Mouse (Mus musculus): Measurements from ENCODE around the gene Rdh1.
"Not testable (repeated sequence)": the region's sequence is repeated elsewhere in the genome, so short reads cannot be mapped to it uniquely, and the experiment has no call there.

Rdh1 gene

DNA sequence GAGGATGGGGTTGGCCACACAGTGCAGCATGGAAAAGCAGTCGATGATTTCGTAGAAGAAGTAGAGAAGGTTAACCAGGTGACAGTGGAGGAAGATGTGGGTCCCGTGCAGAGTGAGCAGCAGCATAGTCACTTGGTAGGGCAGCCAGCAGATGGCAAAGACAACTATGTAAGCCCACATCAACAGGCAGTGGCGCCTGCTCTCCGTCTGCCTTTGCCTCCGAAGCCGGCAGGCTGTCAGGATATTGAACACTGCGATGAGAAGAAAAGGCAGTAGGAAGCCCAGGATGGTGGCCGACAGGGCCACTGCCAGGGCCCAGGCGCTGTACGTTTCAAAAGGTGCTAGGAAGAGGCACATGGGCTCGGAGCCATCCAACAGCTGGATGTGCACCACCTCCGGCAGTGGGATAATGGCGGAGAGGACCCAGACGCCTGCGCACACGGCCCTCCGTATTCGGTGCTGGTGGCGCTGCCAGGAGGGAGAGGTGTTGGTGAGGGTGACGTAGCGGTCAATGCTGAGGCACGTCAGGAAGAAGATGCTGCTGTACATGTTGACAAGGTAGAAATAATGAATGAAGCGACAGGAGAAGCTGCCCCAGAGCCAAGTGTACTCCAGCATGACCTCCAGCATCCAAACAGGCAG is 9.3 kb upstream of the Rdh1 start:
- DNase-seq, result no peak

DNA sequence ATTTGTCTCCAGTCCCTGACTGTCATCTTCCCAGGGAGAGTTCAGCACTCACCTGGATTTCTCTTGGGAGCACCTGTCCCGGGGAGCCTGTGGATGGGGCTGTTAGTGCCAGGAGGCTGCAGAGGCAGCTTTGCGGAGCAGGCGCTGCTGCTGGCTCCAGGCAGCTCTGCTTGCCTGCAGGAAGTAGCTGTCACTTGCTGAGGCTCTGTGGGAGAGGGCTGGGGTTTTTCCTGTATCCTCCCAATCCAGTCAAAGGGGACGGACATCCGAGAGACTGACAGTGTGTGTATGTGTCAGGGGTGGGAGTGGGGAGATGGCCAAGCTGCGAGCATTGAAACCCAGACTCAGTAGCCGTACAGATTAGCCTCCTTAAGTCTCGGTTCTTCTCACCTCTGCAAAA is 8.0 kb upstream of the Rdh1 start, which contains the start of gene Gpr182:
Gene Gpr182 (minus strand): TSS at position 185 of the 400 bp plus-strand sequence.
- DNase-seq, result no peak

DNA sequence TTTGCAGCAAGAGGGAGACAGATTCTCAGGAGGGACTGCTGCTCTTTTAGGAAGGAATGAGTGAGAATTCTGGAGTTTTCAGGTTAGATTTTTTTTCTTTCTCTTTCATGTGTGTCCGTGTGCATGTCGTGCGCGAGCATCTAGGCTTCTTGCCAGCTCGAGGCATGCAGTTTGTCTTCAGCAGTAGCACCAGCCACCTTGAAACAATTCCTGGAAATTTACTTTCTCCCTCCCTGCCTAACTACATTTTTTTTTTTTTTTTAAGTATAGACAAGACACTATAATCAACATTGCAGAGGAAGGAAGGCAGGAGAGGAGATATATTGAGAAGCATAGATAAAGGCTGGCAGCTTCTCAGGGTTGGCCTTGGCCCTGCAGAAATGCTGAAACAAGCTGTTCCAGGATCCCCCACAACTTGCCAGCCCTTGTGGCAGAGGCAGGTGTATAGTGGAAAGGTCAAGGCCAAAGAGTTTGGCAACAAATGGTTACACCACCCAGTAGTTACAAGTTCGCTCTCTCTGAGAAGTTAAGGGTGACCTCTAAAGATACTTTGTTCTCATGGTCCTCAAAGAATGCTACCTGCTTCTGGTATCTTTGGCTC is 4.9 kb upstream of the Rdh1 start:
- no peak for DNase-seq

DNA sequence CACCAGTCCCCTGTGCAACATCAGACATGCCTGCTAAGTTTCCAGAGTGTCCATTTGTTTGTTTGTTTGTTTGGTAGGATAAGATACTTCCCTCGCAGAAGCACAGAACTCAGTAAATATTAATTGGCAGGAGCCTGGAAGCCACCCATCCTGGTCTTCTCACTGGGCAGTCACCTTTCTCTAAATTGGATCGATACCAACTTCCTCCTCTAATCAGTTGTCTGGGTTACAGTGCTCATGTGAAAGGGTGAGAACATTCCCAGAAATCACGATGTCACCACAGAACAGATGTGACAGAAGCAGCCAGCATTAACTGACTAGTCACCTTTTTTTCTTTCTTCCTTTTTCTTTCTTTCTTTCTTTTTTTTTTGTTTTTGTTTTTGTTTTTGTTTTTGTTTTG is 4.3 kb upstream of the Rdh1 start:
- DNase-seq, result no peak

DNA sequence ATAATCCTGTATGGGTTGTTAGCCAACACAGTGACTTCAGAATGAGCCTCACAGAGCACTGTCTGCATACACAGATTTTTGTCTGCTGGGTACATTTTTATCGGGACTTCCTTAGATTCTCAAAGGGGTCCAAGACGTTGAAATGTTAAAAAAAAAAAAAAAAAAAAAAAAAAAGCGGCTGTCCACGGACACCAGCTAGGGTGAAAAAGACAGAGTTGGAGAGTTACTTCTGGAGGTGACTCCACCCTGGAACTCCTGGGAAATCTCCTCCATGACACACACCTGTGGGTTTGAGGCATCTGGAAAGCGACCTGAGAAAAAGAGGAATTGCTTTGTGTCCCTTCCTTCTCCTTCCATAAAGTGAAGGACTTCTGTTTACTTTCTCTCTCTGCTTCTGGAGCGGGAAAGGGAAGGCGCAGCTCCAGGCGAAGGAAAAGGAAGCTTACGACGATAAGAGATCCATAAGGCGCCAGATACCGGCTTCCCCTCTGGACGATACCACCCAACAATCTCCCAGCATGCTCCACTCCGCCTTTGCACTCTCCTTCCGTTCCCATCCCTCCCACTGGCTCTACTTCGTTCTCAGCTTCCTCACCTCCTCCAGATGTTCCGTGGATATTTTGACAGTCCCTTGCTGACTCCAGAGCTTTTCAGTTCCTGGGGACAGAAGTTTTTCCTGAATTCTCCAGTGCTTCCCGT is 3.6 kb upstream of the Rdh1 start:
- no peak for DNase-seq

DNA sequence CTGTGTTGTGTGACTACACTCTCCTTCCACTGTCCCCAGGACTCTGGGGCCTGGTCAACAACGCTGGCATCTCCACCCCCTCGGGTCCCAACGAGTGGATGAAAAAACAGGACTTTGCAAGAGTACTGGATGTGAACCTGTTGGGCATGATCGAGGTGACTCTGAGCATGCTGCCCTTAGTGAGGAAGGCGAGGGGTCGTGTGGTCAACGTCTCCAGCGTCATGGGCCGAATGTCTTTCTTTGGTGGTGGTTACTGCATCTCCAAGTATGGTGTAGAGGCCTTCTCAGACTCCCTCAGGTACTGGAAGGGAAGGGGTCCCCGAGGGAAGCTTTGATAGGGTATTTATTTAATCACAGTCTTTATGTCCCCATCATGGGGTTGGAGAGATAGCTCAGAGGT is 3.4 kb downstream of the Rdh1 start:
- not testable (repeated sequence) for DNase-seq

DNA sequence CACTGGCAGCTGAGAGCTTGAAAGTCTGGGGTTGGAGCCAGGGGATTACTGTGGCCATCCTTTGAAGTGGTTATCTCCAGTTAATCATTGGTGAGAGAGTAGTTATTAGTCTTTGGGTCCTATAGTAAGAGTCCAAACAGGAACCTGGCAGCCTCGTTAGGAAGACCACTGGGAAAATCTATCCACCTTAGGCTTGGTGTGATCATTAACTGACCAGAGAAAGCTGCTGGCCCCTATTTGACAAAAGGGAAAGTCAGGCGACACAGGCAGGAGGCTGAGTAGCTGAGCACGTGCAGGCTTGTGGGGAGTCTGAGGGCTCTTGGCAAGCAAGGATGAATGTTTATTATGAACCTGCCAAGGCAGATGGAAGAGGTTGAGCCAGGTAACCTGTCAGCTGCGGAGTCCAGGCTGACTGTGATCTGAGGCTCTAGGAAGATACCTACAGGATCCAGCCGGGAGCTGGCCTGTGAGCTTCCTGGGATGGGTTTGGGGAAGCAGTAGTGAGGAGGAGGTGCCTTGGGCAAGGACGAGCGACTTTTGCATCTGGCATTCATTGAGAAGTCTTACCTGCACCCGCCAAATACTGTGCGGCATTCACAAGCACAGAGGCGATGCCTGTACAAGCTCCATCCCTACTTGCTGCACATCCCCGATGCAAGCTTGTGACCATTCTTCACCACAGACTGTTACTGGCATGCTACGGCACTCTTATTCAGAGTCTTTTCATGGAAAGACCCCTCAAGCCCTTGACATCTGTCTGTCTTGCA is 4.6 kb downstream of the Rdh1 start:
- no peak for DNase-seq

DNA sequence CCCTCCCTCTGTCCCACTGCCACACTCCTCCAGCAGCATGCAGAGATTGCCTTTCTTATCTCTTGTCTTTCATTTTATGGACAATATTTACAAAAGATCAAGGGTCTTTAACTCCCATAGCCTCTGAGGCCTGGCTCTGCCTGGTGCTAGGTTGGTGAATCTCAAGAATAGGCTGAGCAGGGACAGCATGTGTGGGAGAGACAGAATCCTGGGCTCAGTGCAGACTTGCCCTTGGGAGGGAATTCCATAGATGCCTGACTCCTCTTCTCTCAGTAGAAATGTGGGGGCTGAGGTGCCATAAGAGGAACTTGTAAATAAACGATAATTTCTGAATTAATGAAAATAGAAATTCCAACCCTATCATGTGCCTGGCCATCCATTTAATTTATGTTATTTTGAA is 7.0 kb downstream of the Rdh1 start:
- no peak for DNase-seq

DNA sequence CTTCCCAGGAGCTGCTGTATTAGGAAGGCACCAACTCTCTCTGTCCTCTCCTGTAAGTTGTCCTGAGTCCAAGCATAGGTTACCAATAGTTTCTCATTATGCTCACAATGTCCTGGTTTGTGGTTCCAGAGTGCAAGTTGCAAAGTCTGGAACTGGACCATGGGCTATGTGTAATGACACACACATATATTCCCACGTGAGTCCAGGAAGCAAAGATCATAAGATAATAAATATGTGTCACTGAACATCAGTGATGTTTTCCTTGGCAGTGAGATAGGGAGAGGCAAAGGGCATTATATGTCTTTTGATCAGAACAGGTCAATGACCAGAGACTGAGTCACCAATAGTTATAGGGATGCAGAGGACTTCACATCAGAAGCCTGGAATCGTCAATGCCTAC is 16.5 kb downstream of the Rdh1 start, which contains the start of gene Rdh9:
Gene Rdh9 (plus strand): TSS at position 376 of the 400 bp plus-strand sequence.
- no peak for DNase-seq

DNA sequence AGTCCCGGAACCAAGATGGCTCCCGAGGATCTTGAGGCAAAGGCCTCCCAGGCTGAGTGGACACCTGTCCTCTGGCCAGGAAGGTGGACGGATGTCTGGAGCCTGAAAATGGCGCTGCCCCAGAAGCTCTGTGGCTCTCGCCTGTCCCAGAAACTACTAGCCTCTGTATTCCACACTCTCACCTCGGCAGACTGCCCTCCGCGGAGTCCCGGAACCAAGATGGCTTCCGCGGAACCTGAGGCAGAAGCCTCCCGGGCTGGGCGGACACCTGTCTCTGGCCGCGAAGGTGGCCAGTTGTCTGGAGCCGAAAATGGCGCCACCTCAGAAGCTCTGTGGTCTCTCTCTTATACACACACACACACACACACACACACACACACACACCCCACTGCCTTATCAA is 22.8 kb downstream of the Rdh1 start:
- not testable (repeated sequence) for DNase-seq

DNA sequence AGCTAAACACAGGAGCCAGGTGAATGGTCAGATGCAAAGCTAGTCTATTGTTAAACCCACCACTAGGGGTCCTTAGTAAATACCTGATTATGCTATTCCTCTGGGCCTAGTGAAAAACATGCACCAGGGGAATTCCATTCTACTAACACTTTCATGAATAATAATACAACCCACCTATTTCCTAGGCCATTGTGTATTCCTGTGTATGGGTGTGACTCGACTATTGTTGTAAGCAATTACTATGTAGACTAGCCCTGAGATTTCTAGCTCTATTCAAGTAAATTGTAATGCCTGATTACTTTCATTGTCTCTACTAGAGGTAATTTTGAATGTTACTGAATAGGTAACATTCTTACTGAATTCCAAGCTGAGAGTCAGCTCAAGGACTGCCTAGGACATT is 25.9 kb downstream of the Rdh1 start:
- DNase-seq, result not testable (repeated sequence)

DNA sequence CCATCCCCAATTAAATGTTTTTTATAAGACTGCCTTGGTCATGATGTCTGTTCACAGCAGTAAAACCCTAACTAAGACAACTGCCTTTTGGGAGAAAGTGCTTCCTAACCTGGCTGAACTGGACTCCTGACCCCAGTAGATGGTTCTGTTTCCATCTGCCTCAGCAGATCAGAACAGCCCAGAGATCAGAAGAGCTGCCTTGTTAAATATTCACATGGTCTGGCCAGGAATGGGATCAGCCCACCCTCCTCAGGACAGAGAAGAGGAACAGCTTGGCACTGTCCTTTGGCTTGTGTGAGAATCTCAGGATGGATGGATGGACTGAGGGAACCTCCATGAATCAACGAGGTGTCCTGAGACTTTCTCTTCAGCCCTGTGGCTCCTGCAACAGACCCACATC is 39.8 kb downstream of the Rdh1 start:
- DNase-seq, result no peak

DNA sequence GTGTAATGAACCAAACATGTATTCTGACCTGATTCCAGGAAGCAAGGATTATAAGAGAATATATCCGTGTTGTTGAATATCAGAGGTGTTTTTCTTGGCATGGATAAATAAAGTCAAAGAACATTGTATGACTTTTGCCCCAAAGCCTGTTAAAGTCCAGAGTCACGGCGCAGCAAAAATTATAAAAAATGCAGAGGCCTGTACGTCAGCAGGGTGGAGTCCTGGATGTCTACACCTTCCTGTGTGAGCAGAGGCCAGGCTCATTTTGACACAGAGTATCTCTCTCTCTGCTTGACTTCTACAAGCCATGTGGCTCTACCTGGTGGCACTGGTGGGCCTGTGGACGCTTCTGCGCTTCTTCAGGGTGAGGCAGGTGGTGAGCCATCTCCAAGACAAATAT is 41.4 kb downstream of the Rdh1 start, which contains the start of gene Rdh16:
Gene Rdh16 (plus strand): TSS at position 262 of the 400 bp plus-strand sequence.
- DNase-seq, result no peak

DNA sequence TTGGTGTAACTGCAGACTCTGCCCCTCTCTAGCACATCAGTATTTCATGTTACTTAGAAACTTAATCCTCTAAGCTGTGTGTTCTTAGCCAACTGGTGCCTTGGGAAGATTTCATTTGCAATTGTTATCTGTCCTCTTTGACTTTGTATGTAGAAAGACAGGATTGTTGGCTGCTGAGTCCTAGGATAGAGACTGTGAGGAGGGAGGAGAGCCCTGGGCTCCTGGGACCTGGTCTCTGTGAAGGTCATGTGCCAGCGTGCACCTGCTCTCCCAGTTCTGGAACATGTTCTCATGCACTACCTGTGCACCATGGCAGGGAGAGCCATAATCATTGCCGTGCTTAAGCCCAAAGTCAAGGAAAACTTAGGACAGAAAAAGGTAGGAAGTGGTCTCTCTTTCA is 42.1 kb downstream of the Rdh1 start:
- DNase-seq, result no peak

DNA sequence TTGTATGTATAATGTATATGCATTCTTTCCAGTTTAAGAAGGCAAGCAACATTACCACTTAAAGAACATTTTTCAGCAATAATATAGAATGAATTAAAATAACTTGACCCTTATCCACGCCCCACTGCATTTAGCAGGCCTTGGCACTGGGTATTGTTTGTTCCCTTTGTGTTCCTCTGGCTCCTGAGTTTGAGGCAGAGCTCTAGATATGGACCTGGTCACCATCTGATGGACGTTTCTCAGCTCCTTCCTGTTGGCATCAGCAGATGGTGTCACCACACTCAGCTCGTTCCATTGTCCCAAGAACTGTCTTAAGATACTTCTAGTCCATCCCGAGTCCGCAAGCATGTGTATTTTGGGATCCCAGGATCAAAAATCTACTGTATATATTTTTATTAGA is 42.7 kb downstream of the Rdh1 start:
- DNase-seq, result no peak

DNA sequence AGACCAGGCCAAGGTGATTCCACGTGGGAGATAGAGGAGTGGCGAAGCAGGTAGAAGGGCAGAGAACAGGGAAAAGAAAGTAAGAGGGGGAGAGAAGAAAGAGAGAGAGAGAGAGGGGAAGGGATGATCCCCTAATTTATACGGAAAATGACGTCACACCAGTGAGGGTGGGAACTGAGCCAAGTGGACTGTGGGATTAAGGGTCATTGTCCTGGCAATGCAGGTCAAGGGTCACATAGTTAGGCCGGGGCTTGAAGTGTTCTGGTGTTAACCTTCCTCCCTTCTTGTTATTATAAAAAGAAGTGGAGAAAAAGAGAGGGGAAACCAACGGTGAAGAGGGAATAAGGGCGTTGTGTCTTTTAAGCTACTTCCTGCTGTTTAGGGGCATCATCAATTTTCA is 44.9 kb downstream of the Rdh1 start:
- no peak for DNase-seq

DNA sequence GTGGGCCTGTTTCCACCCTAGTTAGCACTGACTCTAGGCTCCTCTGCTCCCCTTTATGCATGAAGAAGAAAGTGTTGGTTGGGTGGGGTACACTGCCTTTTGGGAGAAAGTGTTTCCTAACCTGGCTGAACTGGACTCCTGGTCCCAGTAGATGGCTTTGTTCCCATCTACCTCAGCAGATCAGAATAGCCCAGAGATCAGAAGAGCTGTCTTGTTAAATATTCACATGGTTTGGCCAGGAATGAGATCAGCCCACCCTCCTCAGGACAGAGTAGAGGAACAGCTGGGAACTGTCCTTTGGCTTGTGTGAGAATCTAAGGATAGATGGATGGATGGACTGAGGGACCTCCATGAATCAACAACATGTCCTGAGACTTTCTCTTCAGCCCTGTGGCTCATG is 56.4 kb downstream of the Rdh1 start:
- DNase-seq, result no peak

DNA sequence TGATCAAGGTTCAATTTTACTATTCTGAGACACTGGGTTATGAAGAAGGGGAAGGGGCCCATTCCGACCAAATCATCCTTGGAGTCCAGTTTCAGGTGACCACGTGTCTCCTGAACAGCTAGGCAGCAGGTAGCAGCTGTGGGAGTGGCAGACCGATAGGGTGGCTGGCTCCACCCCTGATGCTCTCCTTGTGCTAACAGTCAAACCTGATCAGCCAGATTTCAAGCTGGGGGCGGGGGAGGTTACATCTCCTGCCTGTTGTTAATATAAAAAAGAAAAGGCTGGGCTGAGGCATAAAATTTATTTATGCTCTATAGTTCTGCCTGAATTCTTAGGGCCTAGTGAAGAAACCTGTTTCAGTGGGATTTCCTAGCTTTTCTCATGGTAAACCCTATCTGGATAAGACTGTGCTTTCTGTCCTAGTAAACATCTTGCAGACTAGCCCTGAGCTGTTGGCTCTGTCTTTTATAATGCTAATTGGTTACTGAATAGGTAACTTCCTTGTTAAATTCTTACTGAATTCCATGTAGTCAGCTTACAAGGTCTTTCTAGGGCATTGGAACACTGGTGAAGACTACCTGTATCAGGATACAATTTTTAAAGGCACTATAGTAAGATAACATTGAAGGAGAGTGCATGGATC is 57.9 kb downstream of the Rdh1 start:
- DNase-seq, result not testable (repeated sequence)
